Mouse (Mus musculus) intestine, embryonic 16.5 days (tissue): Measurements from ENCODE around the gene Hist2h4. TPM values are rescaled to one million over a fixed set of nuclear protein-coding genes. Genes with fewer than 3 reads are reported as not detected.
"Not testable (repeated sequence)": the region's sequence is repeated elsewhere in the genome, so short reads cannot be mapped to it uniquely, and the experiment has no call there.

ENCODE experiments used
- ATAC-seq: fragments of 200-750 bp; cut with Nextera tagmentation; 2 replicates; pipeline ENCODE4 v1.8.0; 2017; ENCODE audit warnings: moderate TSS enrichment, moderate library complexity
- H3K27ac ChIP-seq: fragments of 300-500 bp; sonication (generic); 2 replicates; pipeline ENCODE4 v1.5.1; 2014; ENCODE audit warnings: mild to moderate bottlenecking, low read length
- H3K27me3 ChIP-seq: fragments of 300-500 bp; sonication (generic); replicated peaks from 2 replicates; pipeline ENCODE4 v1.6.1; 2014; ENCODE audit warnings: low read length, control low read depth, mixed read lengths; ENCODE audit not compliant: control insufficient read depth, insufficient read depth
- H3K36me3 ChIP-seq: fragments of 300-500 bp; sonication (generic); 2 replicates; pipeline ENCODE4 v1.6.1; 2014; ENCODE audit warnings: low read length, control low read depth; ENCODE audit not compliant: control insufficient read depth, insufficient read depth
- H3K4me1 ChIP-seq: fragments of 300-500 bp; sonication (generic); 2 replicates; pipeline ENCODE4 v1.6.1; 2014; ENCODE audit warnings: low read length, control low read depth, mixed read lengths; ENCODE audit not compliant: control insufficient read depth, insufficient read depth
- H3K4me2 ChIP-seq: fragments of 300-500 bp; sonication (generic); 2 replicates; pipeline ENCODE4 v1.6.1; 2014; ENCODE audit warnings: low read depth, low read length, control low read depth
- H3K4me3 ChIP-seq: fragments of 300-500 bp; sonication (generic); 2 replicates; pipeline ENCODE4 v1.5.1; 2014; ENCODE audit warnings: mild to moderate bottlenecking, low read length
- H3K9ac ChIP-seq: fragments of 300-500 bp; sonication (generic); 2 replicates; pipeline ENCODE4 v1.6.1; 2014; ENCODE audit warnings: low read depth, low read length
- H3K9me3 ChIP-seq: fragments of 300-500 bp; sonication (generic); 2 replicates; pipeline ENCODE4 v1.6.1; 2016; ENCODE audit warnings: low read length, control low read depth; ENCODE audit not compliant: control insufficient read depth
- WGBS: fragments of 180-500 bp; shearing (Covaris S2); extraction: QIAGEN DNeasy Blood & Tissue Kit; methylation state at CpG from one replicate; pipeline ENCODE4 v1.1.7; 2014; 5-methylcytosine and 5-hydroxymethylcytosine counted together
- polyA plus RNA-seq: library from polyadenylated mRNA; unstranded; fragments of >200 nt; fragmentation: Nextera tagmentation; extraction: Ambion mirVana; gene quantifications from 2 replicates; pipeline ENCODE4 v1.2.1, GENCODE M21; 2015

Hist2h4 gene
- polyA plus RNA-seq, 1 experiment from 2014 or later, result 5.3 TPM

DNA sequence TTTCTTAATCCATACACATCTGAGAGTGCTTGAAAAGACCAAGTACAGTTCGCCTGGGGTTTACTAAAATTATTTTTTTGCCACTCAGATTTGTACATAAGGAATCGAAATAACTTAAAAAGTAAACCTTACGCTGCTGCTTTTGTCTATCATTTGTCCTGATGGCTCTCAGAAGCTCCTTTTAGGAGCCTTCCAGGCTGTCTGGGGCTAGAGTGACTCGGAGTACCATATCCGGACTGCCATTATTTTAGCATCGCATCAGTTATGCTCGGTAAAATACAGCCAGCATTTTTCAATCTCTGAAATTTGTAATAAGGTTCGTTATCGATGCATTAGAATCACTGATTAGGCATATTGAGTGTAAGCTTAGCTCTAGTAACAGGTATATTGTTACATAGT, 22.3 kb downstream of the Hist2h4 start:
- no peak overlapping the region; the same call in 1 of the 2 replicates for H3K4me3 ChIP-seq
- H3K27ac ChIP-seq, result peak overlapping the region; percentile 84
- H3K4me2 ChIP-seq, result peak overlapping the region; percentile 43
- no peaks in the 10 kb centered on the region for H3K27me3 ChIP-seq
- H3K9me3 ChIP-seq, result no peaks in the 10 kb centered on the region
- ATAC-seq, result no peak
- 78% methylated on average over 9 of the region's 9 CpGs for whole genome bisulfite sequencing
- peak overlapping the region; percentile 59 for H3K9ac ChIP-seq
- H3K4me1 ChIP-seq, result peaks cover 21% of the 10 kb centered on the region
- no peaks in the 10 kb centered on the region for H3K36me3 ChIP-seq

DNA sequence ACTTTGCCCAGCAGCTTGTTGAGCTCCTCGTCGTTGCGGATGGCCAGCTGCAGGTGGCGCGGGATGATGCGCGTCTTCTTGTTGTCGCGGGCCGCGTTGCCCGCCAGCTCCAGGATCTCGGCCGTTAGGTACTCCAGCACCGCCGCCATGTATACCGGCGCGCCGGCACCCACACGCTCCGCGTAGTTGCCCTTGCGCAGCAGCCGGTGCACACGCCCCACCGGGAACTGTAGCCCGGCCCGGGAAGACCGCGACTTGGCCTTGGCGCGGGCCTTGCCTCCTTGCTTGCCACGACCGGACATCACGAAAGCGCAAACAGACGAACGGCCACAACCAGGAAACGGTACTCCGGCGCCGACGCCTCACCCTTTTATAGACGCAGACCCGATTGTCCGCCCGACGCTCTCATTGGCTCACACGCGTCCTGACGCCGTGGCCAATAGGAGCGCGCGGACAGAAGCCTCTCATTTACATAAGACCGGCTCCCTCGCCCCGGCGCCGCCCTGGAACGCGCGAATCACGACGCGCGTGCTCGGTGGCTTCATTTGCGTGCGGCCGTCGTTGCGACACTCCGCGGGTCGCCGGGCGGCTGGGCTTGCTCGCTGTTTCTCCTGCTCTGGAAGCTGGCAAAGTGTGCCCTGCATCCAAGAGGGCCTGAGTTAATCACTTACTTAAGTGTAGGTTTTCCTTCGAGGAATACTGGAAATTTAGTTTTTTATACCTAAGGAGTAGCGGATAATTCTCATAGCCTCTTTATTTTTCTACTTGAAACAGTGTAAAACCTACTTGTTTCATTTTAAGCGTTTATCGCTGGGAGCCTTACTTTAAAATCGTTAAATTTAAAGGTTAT, 22.9 kb downstream of the Hist2h4 start, which contains the start of gene Hist2h2aa2:
Gene Hist2h2aa2 (minus strand): TSS at position 328 of the 850 bp plus-strand sequence.
- H3K9ac ChIP-seq, result peak within 1 kb of the TSS; percentile 59
- peak within 1 kb of the TSS; percentile 31 for H3K4me3 ChIP-seq
- H3K9me3 ChIP-seq, H3K27me3 ChIP-seq, H3K36me3 ChIP-seq: not testable (repeated sequence)
- H3K4me2 ChIP-seq, result peak within 1 kb of the TSS; percentile 43
- 6% methylated on average over 18 of the region's 85 CpGs for WGBS
- peak within 1 kb of the TSS; percentile 84 for H3K27ac ChIP-seq
- H3K4me1 ChIP-seq, result peaks cover 21% of the 10 kb centered on the region
- peak; percentile 82 for ATAC-seq

DNA sequence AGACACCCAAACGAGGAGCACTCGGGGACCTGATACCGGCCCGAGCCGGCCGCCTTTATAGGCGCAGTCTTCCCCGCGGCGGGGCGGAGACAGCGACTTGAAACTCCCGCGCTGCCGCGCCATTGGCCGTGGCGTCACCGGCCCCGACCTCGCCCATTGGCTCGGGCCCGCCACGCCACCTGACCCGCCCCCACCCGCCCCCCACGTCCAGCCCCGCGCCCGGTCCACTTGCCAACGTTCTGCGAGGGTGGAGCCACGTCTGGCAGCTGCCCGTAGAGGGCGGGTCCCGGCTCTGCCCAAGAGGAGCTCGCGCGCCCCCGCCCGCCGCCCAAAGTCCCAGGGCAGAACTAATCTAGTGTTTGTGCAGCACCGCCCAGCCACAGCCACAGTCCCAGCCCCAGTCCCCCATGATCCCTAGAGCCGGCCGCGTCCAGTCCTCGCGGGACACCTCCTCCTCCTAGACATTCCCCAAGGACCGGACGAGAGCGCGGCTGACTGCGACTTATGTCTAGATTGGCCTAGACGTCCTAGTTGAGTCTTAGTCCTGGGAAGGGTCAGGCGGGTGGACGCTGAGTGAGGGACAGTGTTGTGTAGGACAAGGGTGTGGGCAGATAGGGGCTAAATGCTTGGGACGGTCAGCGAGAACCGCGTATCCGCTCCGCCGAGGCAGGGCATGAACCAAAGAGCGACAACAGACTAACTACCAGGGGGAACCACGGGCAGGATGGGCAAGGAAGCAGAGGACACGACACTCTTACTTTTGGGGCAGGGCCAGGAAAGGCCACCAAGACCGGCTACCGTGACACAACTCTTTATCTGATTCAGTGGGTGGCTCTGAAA, 23.9 kb downstream of the Hist2h4 start, which contains the start of gene Hist2h3c2:
Gene Hist2h3c2 (minus strand): TSS at position 174 of the 840 bp plus-strand sequence.
- Histone ChIP-seq H3K4me2 (peak within 1 kb of the TSS; percentile 71), H3K9ac (peak within 1 kb of the TSS; percentile 65), H3K4me3 (peak within 1 kb of the TSS; percentile 55), H3K27ac (peak within 1 kb of the TSS; percentile 72), H3K4me1 (peaks cover 18% of the 10 kb centered on the region)
- not testable (repeated sequence) for H3K9me3 ChIP-seq, H3K36me3 ChIP-seq, H3K27me3 ChIP-seq
- peak; percentile 92 for ATAC-seq
- 0% methylated on average over 18 of the region's 68 CpGs for WGBS

DNA sequence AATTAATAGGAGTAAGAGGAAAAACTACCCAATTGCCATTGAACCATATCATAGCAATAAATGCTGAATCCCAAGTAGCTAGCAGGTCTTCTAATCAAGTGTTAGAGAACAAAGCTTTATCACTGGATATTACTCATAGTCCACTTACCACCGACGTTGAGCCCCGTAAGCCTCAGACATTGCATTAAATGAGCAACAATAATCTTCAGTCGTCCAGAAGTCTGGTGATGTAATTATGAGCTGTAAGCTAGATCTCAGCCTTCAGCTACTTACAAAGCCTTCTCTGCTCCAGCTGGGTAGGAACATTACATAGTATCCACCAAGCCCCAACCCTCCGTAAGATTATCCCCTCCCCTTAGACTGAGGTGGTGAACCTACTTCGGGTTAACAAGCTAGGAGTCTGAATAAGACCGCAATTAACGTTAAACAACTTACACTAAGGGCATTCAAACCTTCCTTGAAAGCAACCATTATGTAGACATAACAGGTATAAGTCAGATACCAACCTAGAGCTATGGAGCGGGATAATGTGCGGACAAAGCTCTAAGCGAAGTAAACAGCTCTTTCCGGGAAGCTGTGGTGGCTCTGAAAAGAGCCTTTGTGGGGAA, 25.1 kb downstream of the Hist2h4 start:
- Histone ChIP-seq H3K27me3 (no peaks in the 10 kb centered on the region), H3K36me3 (no peaks in the 10 kb centered on the region), H3K27ac (peak overlapping the region; percentile 72), H3K4me3 (peak overlapping the region; percentile 55), H3K4me1 (peaks cover 12% of the 10 kb centered on the region), H3K4me2 (peak overlapping the region; percentile 71), H3K9ac (peak overlapping the region; percentile 65), H3K9me3 (no peaks in the 10 kb centered on the region)
- WGBS, result 0% methylated on average over 12 of the region's 12 CpGs
- no peak for ATAC-seq

DNA sequence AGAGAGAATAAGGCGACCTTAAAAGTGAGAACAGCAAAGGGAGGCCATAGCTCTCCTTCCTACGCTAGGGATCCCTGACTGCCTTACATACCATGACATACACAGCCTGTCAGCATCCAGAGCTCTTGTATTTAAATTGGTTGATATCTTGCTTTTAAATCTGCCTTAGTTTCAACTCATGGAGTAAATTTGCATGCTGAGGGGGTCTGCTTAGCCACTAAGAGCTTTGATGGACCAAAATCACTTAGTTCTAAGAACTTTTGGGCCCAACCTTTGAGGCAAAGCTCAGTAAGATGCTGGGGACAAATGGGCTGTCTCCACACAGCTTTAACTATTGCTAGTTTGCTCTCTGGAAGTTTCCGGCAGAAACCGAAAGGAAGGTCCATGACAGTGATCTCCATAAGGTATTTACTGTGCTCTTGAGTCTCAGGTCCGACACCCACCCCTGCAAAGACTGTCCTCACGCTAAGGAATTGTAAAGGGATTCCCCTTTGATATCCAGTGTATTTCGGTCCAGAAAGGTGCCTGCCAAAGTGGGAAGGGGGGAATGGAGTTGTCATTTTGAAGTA, 25.7 kb downstream of the Hist2h4 start:
- ATAC-seq, result no peak
- Histone ChIP-seq H3K27me3 (no peaks in the 10 kb centered on the region), H3K4me2 (peak overlapping the region; percentile 71), H3K4me3 (peak overlapping the region; percentile 55), H3K4me1 (peaks cover 12% of the 10 kb centered on the region), H3K9me3 (no peaks in the 10 kb centered on the region), H3K9ac (peak overlapping the region; percentile 65), H3K36me3 (no peaks in the 10 kb centered on the region), H3K27ac (peak overlapping the region; percentile 72)
- WGBS, result 14% methylated on average over 7 of the region's 7 CpGs

DNA sequence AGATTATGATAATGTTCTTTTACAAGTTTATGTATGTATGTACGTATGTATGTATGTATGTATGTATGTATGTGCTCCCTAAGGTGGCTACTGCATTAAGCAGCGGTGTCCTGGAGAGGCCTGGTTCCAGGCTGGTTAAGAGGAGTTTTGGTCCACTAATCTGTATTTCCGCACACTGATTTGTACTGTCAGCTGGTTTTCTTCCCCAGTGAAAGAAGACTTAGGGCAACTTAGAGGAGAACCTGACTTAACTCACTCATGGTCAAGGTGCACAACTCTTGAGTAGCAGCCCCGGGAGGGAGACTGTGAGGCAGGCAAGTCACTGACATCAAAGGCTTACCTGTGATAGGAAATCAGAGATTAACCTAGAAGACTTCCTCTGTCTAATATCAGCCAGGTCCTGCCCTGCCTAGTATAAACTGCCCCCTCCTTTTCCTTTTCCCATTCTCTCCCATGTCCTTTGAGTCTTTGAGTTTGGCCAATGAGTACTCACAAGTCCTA, 26.2 kb downstream of the Hist2h4 start:
- H3K4me2 ChIP-seq, result peak overlapping the region; percentile 71
- no peaks in the 10 kb centered on the region for H3K27me3 ChIP-seq
- H3K27ac ChIP-seq, result peak overlapping the region; percentile 72
- H3K9me3 ChIP-seq, result no peaks in the 10 kb centered on the region
- 74% methylated on average over 4 of the region's 4 CpGs for WGBS
- peaks cover 12% of the 10 kb centered on the region for H3K4me1 ChIP-seq
- peak overlapping the region; percentile 55 for H3K4me3 ChIP-seq
- ATAC-seq, result no peak
- H3K9ac ChIP-seq, result peak overlapping the region; percentile 65
- no peaks in the 10 kb centered on the region for H3K36me3 ChIP-seq

DNA sequence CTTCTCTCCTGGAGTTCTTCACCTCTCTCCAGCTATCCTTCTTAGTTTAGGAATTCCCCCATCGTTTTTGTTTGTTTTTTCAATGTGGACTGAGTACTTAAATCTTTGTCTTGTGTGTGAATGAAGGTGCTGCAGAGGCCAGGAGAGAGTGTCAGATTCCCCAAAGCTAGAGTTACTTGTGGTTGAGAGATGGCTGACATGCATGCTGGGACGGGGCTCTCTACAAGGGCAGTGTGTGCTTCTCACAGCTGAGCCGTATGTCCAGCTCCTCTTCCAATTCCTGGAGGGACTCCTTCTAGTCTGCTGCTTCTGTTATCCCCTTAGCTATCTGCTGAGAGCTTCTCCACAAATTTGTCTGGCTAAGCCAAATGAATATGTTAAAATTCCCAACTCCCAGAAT, 27.3 kb downstream of the Hist2h4 start:
- Histone ChIP-seq H3K9me3 (no peaks in the 10 kb centered on the region), H3K4me1 (peaks cover 11% of the 10 kb centered on the region), H3K27me3 (no peaks in the 10 kb centered on the region), H3K4me3 (no peak overlapping the region), H3K9ac (no peak overlapping the region), H3K36me3 (no peaks in the 10 kb centered on the region), H3K4me2 (no peak overlapping the region), H3K27ac (no peak overlapping the region)
- WGBS, result 46% methylated on average over 3 of the region's 3 CpGs
- ATAC-seq, result no peak

DNA sequence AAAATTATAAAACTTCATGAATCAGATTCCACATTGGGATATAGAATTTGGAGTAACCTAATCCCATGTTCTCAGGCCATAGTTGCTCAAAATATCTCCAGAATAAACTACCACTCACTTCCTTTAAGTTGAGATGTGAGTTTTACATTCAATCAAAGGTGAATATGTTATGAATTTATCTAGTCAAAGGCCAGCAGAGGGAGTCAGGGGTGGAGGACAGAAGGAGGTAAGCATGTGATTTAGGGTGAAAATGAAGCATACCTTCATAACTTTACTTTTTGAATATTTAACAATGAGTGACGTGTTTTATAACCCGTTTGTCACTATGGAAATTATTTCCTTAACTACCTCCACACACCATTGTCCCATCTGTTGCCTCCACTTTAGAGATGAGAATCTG, 28.2 kb downstream of the Hist2h4 start:
- H3K27me3 ChIP-seq, result no peaks in the 10 kb centered on the region
- peaks cover 10% of the 10 kb centered on the region for H3K4me1 ChIP-seq
- no peak for ATAC-seq
- no peak overlapping the region for H3K9ac ChIP-seq
- no peaks in the 10 kb centered on the region for H3K36me3 ChIP-seq
- no peak overlapping the region for H3K4me2 ChIP-seq
- no peak overlapping the region for H3K27ac ChIP-seq
- 90% methylated on average over 2 of the region's 2 CpGs for WGBS
- no peaks in the 10 kb centered on the region for H3K9me3 ChIP-seq
- H3K4me3 ChIP-seq, result no peak overlapping the region
